Mouse (Mus musculus) macrophage (primary cell): ENCODE results near the gene Cntnap2. TPM values are rescaled to one million over a fixed set of nuclear protein-coding genes. Genes with fewer than 3 reads are reported as not detected.

ENCODE experiments used
- H3K27ac ChIP-seq: fragments of 350-480 bp; formaldehyde crosslinking; 2 replicates; pipeline ENCODE4 v1.9.0; 2021
- H3K36me3 ChIP-seq: fragments of 350-480 bp; formaldehyde crosslinking; 2 replicates; pipeline ENCODE4 v1.9.0; 2021; ENCODE audit errors: inconsistent target
- H3K4me3 ChIP-seq: fragments of 350-480 bp; formaldehyde crosslinking; 2 replicates; pipeline ENCODE4 v1.9.0; 2021; ENCODE audit errors: inconsistent target
- H3K79me2 ChIP-seq: fragments of 350-480 bp; formaldehyde crosslinking; 2 replicates; pipeline ENCODE4 v1.9.0; 2021; ENCODE audit errors: inconsistent target
- WGBS: methylation state at CpG from one replicate; pipeline ENCODE4 v1.1.7; 2026; ENCODE audit warnings: inconsistent platforms; ENCODE audit not compliant: missing documents; 5-methylcytosine and 5-hydroxymethylcytosine counted together
- polyA plus RNA-seq: library from polyadenylated mRNA; stranded (reverse); fragments of 250-400 nt; gene quantifications from 3 replicates; pipeline ENCODE4 v1.2.4, GENCODE M21; 2018; ENCODE audit warnings: inconsistent platforms

Gene Cntnap2
- polyA plus RNA-seq, 1 experiment from 2014 or later: not detected

DNA sequence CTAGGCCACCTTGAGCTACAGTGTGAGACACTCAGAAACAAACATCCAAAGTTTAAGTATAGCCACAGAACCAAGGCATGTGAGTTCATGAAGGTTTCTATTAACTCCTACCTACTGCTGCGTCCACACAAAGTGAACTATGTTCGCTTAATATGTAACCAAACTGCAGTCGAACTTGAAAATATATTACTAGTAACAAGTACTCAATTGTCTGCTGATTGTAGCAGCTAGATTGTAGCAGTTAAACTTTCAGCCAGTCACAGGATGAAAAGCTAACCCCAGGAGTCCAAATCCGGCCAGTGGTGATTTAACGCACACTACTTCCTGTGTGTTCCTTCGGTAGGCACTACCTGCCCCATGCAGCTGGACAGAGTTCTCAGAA is 2282.3 kb downstream of the Cntnap2 start:
- Histone ChIP-seq H3K36me3 (no peaks in the 10 kb centered on the region), H3K27ac (no peak overlapping the region), H3K4me3 (no peak overlapping the region), H3K79me2 (no peaks in the 10 kb centered on the region)
- WGBS: 74% methylated on average over 6 of the region's 6 CpGs

DNA sequence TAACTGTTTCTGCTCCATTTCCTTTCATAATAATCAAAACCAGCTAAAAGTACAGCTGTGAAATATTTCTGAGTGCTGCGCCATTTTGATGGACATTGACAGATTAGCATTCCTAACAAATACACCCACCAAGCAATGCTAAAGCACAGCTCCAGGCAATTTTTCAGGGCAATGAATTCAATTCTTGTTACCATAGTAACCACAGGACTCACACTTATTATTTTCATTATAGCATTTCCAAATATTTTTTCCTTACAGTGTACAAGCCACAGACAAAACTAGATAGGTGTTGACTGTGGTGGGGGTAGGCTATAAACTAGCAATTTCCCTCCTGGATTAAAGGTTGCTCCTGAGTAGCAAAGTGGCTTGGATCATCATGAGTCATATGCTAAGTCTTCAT is 2284.1 kb downstream of the Cntnap2 start:
- Histone ChIP-seq H3K79me2 (no peaks in the 10 kb centered on the region), H3K36me3 (no peaks in the 10 kb centered on the region), H3K27ac (no peak overlapping the region), H3K4me3 (no peak overlapping the region)
- 95% methylated on average over 1 of the region's 1 CpGs for WGBS

DNA sequence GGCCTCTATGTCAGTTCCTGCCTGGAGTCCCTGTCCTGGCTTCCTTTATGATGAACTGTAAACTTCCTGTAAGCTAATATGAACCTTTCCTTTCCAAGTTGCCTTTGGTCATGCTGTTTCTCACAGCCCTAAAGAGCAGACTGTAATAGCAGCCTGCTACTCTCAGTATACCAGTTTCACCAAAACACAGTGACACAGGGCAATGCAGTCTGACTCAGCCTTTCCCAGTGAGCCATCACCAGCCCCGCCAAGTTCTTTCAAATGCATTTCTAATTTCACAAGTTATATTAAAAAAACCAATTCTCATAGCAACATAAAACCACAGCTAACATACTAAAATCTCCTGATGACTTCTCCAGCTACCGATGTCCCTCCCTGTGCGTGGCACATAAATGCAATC is 2285.5 kb downstream of the Cntnap2 start:
- WGBS: 94% methylated on average over 3 of the region's 3 CpGs
- Histone ChIP-seq H3K27ac (no peak overlapping the region), H3K79me2 (no peaks in the 10 kb centered on the region), H3K36me3 (no peaks in the 10 kb centered on the region), H3K4me3 (no peak overlapping the region)

DNA sequence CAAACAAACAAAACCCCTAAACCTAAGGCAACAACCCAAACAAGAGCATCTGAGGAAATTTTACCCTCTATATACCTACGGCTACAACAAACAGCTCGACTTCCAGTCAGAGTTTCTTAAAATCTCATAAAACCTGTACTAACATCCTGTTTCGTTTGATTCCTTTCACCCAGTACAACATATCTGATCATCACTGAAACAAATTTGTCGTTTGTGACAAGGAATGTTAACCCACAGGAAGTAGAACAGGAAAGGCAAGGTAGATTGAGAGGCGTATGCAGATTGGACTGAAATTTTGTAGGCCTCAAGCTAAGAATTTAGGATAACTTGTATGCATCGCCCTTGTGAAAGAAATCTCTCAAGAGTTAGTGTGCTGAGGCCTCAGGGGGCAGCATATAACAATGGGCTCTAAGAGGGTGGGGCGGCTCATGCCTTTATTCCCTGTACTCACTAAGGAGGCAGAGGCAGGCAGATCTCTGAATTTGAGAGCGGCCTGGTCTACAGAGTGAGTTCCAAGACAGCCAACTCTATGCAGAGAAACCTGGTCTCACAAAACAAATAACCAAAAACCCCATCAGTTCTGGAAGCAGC is 2291.0 kb downstream of the Cntnap2 start:
- WGBS: 69% methylated on average over 8 of the region's 8 CpGs
- no peaks in the 10 kb centered on the region for H3K79me2 ChIP-seq
- H3K4me3 ChIP-seq: no peak overlapping the region
- H3K27ac ChIP-seq: no peak overlapping the region
- H3K36me3 ChIP-seq: no peaks in the 10 kb centered on the region
